Mouse (Mus musculus) macrophage (primary cell): ENCODE results near the gene Thada. TPM values are rescaled to one million over a fixed set of nuclear protein-coding genes. Genes with fewer than 3 reads are reported as not detected.

Experiments used
- H3K27ac ChIP-seq: fragments of 350-480 bp; formaldehyde crosslinking; 2 replicates; pipeline ENCODE4 v1.9.0; 2021
- H3K36me3 ChIP-seq: fragments of 350-480 bp; formaldehyde crosslinking; 2 replicates; pipeline ENCODE4 v1.9.0; 2021; ENCODE audit errors: inconsistent target
- H3K4me3 ChIP-seq: fragments of 350-480 bp; formaldehyde crosslinking; 2 replicates; pipeline ENCODE4 v1.9.0; 2021; ENCODE audit errors: inconsistent target
- H3K79me2 ChIP-seq: fragments of 350-480 bp; formaldehyde crosslinking; 2 replicates; pipeline ENCODE4 v1.9.0; 2021; ENCODE audit errors: inconsistent target
- WGBS: methylation state at CpG from one replicate; pipeline ENCODE4 v1.1.7; 2026; ENCODE audit warnings: inconsistent platforms; ENCODE audit not compliant: missing documents; 5-methylcytosine and 5-hydroxymethylcytosine counted together
- polyA plus RNA-seq: library from polyadenylated mRNA; stranded (reverse); fragments of 250-400 nt; gene quantifications from 3 replicates; pipeline ENCODE4 v1.2.4, GENCODE M21; 2018; ENCODE audit warnings: inconsistent platforms
- total RNA-seq, 78 experiments: library from RNA; depleted of rRNA; stranded (reverse); fragments of 250-400 nt; gene quantifications; 1 replicate in 9 of 78; 2 replicates in 24 of 78; 3 replicates in 43 of 78; 4 replicates in 2 of 78; pipeline ENCODE4 v1.2.4; 2018; ENCODE audit warnings: inconsistent platforms in 56 of 78

Thada gene
- total RNA-seq (2018; cell fraction: chromatin; rRNA removed): 100 to 1,000 TPM in 6 of 26 experiments, 10 to 100 TPM in 20; 25.2 to 120 (median 81.6) TPM
- 1 to 10 TPM; 5.1 to 9.1 (median 7.4) TPM for total RNA-seq (2018; cell fraction: cytosol; rRNA removed)
- 10 to 100 TPM in 25 of 26 experiments, 1 to 10 TPM in 1; 7.3 to 69.5 (median 30.3) TPM for total RNA-seq (2018; cell fraction: nucleus; rRNA removed)
- 4.8 to 8.3 TPM (median 6.0 TPM) in 3 replicates for polyA plus RNA-seq

DNA sequence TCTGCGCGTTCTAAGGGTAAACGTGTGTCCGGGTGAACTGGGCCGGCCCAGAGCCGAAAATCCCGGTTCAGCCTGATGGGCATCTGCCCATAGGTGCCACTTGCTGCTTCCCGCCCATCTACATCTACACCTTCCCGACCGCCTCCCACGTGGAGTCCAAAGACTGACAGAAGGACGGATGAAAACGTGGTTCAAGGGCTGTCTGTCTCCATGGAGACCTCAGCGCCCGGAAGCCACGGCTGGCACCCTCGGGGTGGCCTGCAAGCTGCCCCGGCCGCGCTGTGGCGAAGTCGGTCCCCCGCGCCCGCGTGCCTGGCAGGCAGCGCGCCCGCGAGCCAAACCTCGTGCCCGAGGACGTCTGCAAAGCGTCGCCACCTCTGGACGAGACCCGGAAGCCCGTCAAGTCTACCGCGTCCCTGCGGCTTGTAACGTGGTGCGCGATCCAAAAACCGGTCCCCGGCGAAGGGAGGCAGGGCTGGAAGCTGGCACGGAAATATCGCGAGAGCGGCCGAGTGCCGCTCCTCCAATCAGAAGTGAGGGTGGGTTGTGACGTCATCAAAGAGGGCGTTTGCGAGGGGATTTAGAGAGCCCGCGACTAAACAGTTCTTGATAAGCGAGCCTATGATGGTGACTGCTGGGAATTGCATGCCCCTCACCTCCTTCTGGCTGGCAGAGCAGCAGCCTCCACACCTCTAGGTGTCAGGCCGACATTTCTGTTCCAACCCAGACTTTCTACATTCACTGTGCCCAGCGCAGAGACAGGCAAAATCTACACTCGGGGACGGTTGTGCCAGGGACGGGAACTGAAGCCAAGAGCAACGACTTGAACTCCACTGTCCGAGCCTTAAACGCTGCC is at the start of gene Thada:
Thada (minus strand) TSS at position 453 of the 856 bp plus-strand sequence.
- Histone ChIP-seq H3K79me2 (peaks cover 11% of the 10 kb centered on the region; the same call in 1 of the 2 replicates), H3K36me3 (no peaks in the 10 kb centered on the region), H3K27ac (peak within 1 kb of the TSS; percentile 41), H3K4me3 (peak within 1 kb of the TSS; percentile 81)
- WGBS: under 1% methylated on average over 67 of the region's 67 CpGs

- Histone ChIP-seq H3K79me2 (no peaks in the 10 kb centered on the region), H3K4me3 (peak overlapping the region; percentile 13; the same call in 1 of the 2 replicates), H3K27ac (no peak overlapping the region), H3K36me3 (no peaks in the 10 kb centered on the region)
- WGBS: 7% methylated on average over 3 of the region's 4 CpGs
Observed at GRCm38 (mm10) chr17:84512516-84513085, 46.6 kb upstream of the Thada start.

DNA sequence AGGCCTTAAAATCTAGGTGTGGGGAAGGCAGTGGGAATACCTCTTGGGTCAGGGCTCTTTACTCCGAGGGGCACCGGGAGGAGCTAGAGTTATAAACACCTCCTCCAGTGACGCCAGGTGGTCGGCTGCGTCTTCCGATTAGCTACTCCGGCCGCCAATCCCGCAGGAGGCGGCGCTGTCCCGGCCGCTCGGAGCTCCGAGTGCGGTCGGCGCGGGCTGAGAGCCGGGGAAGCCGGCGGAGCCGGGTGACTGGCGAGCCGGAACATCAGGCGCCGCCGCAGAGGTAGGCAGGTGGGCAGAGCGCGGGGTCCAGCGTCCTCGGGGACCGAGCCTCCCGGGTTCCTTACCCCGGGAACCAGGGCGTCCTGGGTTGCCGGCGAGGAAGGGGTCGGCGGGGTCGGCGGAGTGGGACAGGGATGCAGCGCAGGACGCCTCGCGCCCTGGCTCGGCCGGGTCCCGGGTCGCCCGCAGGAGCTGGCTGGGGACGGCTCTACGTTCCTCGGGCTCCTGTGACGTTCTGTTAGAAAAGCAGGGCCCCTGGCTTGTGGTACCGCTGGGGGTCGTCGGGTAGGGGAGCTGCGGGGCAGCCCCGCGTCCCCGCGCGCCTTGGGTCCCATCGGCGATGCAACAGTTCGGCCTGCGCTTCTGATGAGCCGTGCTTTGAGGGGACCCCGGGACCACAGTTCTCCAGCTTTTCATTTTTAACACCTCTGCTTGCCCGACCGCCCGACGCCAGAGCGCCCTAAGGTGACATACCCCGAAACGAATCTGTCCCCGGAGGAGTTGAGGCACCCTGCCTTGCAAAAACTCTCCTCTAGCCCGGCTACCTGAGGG is 45.9 kb upstream of the Thada start, which contains the start of gene Plekhh2:
Plekhh2 (plus strand) TSS at position 214 of the 834 bp plus-strand sequence.
- H3K4me3 ChIP-seq: peak within 1 kb of the TSS; percentile 13; the same call in 1 of the 2 replicates
- WGBS: 4% methylated on average over 78 of the region's 79 CpGs
- no peaks in the 10 kb centered on the region for H3K36me3 ChIP-seq
- H3K79me2 ChIP-seq: no peaks in the 10 kb centered on the region
- H3K27ac ChIP-seq: no peak within 1 kb of the TSS; the same call in 1 of the 2 replicates

GRCm38 (mm10) chr17:84510961-84511639 is 45.1 kb upstream of the Thada start:
- no peak overlapping the region for H3K27ac ChIP-seq
- H3K79me2 ChIP-seq: no peaks in the 10 kb centered on the region
- WGBS: 72% methylated on average over 11 of the region's 11 CpGs
- H3K36me3 ChIP-seq: no peaks in the 10 kb centered on the region
- H3K4me3 ChIP-seq: no peak overlapping the region

DNA sequence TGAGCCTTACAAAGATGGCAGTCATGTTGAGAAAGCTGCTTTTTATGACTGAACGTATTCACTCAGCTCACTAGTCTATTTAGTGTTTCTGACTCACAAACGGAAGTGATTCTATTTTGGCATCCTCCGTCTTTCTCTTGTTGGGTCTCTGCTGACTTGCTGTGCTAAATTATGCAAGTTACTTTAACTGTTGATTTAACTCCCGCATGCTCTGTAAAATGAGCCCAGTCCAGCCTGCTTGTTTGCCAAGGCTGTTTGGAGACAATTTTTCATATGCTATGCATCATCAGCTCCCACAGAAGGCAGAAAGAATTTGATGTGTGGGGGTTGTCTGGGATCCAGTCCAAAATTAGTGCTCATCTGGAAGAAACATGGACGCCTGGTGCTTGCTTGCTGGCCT is 44.4 kb upstream of the Thada start:
- WGBS: 59% methylated on average over 5 of the region's 5 CpGs
- H3K79me2 ChIP-seq: no peaks in the 10 kb centered on the region
- H3K27ac ChIP-seq: peak overlapping the region; percentile 10; the same call in 1 of the 2 replicates
- no peaks in the 10 kb centered on the region for H3K36me3 ChIP-seq
- no peak overlapping the region for H3K4me3 ChIP-seq

DNA sequence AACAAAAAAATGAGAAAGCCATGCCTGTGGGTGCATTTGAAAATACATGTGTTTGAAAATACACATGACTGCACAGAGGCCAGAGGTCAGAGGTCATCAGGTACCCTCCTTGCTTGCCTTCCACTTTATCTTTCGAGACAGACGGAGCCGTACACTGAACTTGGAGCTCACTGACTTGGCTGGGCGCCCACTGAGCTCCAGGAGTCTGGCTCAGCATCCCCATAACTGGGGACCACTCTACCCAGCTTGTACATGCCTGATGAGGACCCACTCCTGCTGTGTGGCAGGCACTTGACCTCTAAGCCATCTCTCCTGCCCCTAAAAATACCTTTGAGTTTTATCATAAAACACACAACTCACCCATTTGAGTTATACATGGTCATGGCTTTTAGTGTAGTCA is 43.2 kb upstream of the Thada start:
- WGBS: 94% methylated on average over 4 of the region's 4 CpGs
- H3K4me3 ChIP-seq: no peak overlapping the region
- H3K27ac ChIP-seq: no peak overlapping the region
- H3K79me2 ChIP-seq: no peaks in the 10 kb centered on the region
- no peaks in the 10 kb centered on the region for H3K36me3 ChIP-seq

GRCm38 (mm10) chr17:84508736-84509135 is 42.7 kb upstream of the Thada start:
- WGBS: 32% methylated on average over 3 of the region's 3 CpGs
- H3K27ac ChIP-seq: no peak overlapping the region
- no peaks in the 10 kb centered on the region for H3K79me2 ChIP-seq
- H3K4me3 ChIP-seq: no peak overlapping the region
- no peaks in the 10 kb centered on the region for H3K36me3 ChIP-seq

DNA sequence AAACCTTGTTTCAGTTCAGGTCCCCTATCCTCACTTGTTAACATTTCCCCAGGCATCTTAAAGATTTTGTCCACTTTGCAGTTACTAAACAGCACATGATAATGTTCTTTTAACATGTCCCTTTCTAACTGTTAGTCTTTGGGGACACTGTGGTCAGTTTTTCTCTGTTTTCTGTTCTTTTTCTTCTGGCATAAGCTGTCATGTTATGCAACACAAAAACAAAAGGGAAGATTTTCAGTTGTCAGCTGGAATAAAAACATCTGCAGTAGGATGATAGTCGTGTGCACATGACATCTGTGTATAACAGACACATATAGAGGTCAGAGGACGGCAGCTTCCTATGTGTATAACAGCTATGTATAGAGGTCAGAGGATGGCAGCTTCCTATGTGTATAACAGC is 39.9 kb upstream of the Thada start:
- no peaks in the 10 kb centered on the region for H3K79me2 ChIP-seq
- H3K4me3 ChIP-seq: no peak overlapping the region
- 78% methylated on average over 2 of the region's 2 CpGs for WGBS
- H3K27ac ChIP-seq: no peak overlapping the region
- H3K36me3 ChIP-seq: no peaks in the 10 kb centered on the region

- Histone ChIP-seq H3K27ac (no peak overlapping the region), H3K4me3 (no peak overlapping the region), H3K36me3 (no peaks in the 10 kb centered on the region), H3K79me2 (no peaks in the 10 kb centered on the region)
- WGBS: 93% methylated on average over 3 of the region's 3 CpGs
Observed at GRCm38 (mm10) chr17:84502341-84502740, 36.3 kb upstream of the Thada start.

- WGBS: 93% methylated on average over 5 of the region's 5 CpGs
- Histone ChIP-seq H3K79me2 (no peaks in the 10 kb centered on the region), H3K36me3 (no peaks in the 10 kb centered on the region), H3K27ac (no peak overlapping the region), H3K4me3 (no peak overlapping the region)
Observed at GRCm38 (mm10) chr17:84498639-84499038, 32.6 kb upstream of the Thada start.

DNA sequence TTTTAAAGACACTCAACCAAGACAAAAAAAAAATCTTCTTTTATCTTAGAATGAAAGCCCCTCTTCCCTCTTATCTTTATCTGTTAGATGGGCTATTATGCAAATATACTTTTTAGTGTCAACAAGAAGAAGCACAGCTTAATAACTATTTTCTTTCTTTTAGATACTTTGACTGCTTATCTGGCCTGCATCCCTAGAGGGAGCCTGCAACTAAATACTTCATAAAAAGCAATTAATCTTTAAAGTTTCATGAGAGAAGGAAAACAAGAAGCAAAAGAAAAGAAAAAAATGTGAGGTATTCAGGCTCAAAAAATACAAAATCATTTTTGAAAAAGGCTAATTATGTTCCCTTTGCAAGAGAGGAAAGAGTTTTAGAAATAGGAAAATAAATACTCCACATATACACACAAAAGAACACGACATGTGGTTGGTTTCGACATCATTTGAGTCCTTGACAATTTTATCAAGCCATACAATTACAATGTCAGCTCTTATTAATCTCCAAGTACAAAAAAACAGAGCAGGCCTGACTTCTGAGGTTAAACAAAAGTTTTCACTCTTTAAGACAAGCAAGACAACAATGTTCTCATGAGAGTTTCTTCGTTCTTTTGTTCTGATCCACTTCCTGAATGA is 32.1 kb upstream of the Thada start:
- 77% methylated on average over 3 of the region's 3 CpGs for WGBS
- H3K27ac ChIP-seq: no peak overlapping the region

GRCm38 (mm10) chr17:84497559-84497958 is 31.6 kb upstream of the Thada start:
- WGBS: 97% methylated on average over 2 of the region's 2 CpGs
- no peak overlapping the region for H3K27ac ChIP-seq
- H3K36me3 ChIP-seq: no peaks in the 10 kb centered on the region
- no peak overlapping the region for H3K4me3 ChIP-seq
- no peaks in the 10 kb centered on the region for H3K79me2 ChIP-seq

More for the DNA sequence above, 32.1 kb upstream of the Thada start:
- H3K36me3 ChIP-seq: no peaks in the 10 kb centered on the region
- no peak overlapping the region for H3K4me3 ChIP-seq
- no peaks in the 10 kb centered on the region for H3K79me2 ChIP-seq

DNA sequence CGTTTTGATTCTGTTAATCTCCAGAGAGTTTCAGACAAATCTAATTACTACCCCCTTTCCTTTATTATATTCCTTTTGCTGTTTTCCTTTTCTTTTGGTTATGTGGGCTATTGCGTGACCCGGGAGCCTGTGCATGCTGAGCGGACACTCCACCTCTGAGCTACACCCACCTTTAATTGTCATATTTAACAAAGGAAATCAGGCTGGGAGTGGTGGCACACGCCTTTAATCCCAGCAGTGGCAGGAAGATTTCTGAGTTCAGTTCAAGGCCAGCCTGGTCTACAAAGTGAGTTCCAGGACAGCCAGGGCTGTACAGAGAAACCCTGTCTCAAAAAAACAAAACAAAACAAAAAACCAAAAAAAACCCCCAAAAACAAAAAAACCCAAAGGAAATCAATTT is 31.0 kb upstream of the Thada start:
- 100% methylated on average over 5 of the region's 5 CpGs for WGBS
- Histone ChIP-seq H3K4me3 (no peak overlapping the region), H3K79me2 (no peaks in the 10 kb centered on the region), H3K36me3 (no peaks in the 10 kb centered on the region), H3K27ac (no peak overlapping the region)
